Mouse (Mus musculus): ENCODE results near the gene Cd52. TPM values are rescaled to one million over a fixed set of nuclear protein-coding genes. Genes with fewer than 3 reads are reported as not detected.

The Cd52 gene
- polyA plus RNA-seq, 1 experiment from 2014 or later: 5.1 TPM

DNA sequence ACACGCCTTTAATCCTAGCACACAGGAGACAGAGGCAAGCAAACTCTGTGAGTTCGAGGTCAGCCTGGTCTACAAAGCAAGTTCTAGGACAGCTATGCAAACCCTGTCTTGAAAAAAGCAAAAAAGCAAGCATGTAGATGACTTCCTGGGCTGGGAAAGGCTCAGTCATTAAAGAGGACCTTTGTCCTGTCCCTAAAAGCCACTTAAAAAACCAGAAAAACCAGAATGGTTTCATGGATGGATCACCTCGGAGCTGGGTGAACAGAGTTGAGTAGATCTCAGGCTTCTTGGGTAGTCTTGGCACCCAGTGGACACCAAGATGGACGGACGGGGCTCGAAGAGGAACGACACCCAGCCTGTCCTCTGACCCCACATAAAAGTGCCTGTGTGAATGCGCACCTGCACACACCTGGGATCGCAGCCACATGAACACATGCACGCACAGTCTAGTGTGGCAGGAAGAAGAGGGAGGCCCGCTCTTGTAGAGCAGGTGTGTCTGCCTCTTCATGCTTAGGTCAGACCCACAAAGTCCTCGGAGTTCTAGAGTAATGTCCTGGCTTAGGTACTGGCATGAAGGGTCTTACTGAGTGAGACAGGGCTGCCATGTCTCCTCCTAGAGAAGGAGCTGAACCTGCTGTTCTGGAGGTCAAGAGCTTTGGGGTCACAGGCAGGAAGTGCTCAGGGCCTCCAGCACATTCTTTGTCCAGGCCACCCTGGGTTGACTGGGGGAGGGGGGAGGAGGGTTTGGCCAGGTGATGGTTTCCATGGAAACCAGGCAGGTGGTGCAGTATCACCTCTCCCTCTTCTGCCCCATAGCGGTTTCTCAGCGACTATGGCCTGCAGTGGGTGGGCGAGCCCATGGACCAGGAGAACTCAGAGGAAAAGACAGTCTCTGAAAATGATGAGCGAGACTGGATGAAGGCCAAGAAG, 20.6 kb upstream of the Cd52 start:
- H3K4me2 ChIP-seq (replicated peaks; ENCODE audit: low read depth, low read length): no peak overlapping the region

DNA sequence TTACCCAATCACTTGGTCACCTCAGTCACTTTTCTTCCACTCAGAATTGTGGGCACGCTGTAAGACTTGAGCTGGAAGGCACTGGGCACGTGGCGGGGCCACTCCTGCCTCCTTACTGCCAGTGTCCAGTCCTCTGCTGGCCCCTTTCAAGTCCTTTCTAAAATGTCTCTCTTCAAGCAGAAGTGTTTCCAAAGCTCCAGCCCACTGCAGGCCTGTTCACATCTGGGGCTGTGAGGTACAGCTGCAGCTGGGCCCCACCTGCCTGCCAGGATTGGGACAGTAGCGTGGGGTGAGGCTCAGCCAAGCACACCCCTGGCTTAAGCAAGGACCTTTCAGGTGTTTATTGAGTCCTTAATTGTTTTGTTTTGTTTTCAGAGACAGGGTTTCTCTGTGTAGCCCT, 19.2 kb upstream of the Cd52 start:
- ATAC-seq (ENCODE audit: low FRiP score): no peak
- Histone ChIP-seq H3K4me2 (replicated peaks; ENCODE audit: low read depth, low read length) (no peak overlapping the region), H3K4me1 (replicated peaks; ENCODE audit: control insufficient read depth, insufficient read depth, low read length) (no peaks in the 10 kb centered on the region), H3K9me3 (ENCODE audit: control insufficient read depth, low read length) (no peaks in the 10 kb centered on the region), H3K27me3 (ENCODE audit: control insufficient read depth, insufficient read depth, low read length) (no peaks in the 10 kb centered on the region), H3K4me3 (ENCODE audit: low read depth, low read length) (no peak overlapping the region), H3K36me3 (ENCODE audit: control insufficient read depth, insufficient read depth, low read length) (no peaks in the 10 kb centered on the region), H3K27ac (ENCODE audit: low read depth, low read length) (no peak overlapping the region), H3K9ac (ENCODE audit: low read depth, low read length) (no peak overlapping the region)
- DNase-seq (ENCODE audit: low spot score): no peak
- 86% methylated on average over 4 of the region's 4 CpGs for WGBS

More for the DNA sequence above, 20.6 kb upstream of the Cd52 start:
- H3K36me3 ChIP-seq (ENCODE audit: control insufficient read depth, insufficient read depth, low read length): no peaks in the 10 kb centered on the region
- no peak overlapping the region for H3K9ac ChIP-seq (ENCODE audit: low read depth, low read length)
- DNase-seq (ENCODE audit: low spot score): no peak
- 86% methylated on average over 16 of the region's 16 CpGs for WGBS
- no peaks in the 10 kb centered on the region for H3K9me3 ChIP-seq (ENCODE audit: control insufficient read depth, low read length)
- no peaks in the 10 kb centered on the region for H3K27me3 ChIP-seq (ENCODE audit: control insufficient read depth, insufficient read depth, low read length)
- no peaks in the 10 kb centered on the region for H3K4me1 ChIP-seq (replicated peaks; ENCODE audit: control insufficient read depth, insufficient read depth, low read length)
- no peak overlapping the region for H3K27ac ChIP-seq (ENCODE audit: low read depth, low read length)
- ATAC-seq (ENCODE audit: low FRiP score): no peak
- no peak overlapping the region for H3K4me3 ChIP-seq (ENCODE audit: low read depth, low read length)

DNA sequence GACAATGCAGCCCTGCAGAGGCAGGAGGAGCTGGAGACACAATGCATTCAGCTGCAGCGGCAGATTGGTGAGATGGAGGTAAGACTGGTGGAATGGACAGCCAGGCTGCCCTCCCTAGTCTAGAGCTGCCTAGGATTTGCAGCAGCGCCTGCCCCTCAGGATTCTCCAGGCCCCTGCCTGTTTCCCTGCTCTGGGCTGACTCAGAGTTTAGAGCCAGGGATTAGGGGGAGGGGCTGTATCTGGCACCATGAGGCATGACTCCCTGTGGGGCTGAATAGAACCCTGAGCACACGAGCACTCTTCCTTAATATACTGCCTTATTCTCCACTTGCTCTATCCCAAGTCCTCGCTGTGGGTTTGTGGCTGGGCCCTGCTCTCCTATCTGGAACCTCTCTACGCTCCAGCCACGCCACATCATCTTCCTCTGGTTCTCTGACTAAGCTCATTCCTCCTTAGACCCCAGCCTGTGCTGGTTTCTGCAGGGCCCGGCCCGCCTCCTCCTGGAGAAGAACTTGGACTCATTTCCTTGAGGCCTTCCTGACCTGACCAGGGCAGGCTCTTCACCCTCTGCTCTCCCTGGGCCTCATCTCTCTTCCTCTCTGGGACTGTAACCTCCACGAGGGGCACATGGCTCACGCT, 18.6 kb upstream of the Cd52 start:
- Histone ChIP-seq H3K27me3 (ENCODE audit: control insufficient read depth, insufficient read depth, low read length) (no peaks in the 10 kb centered on the region), H3K9me3 (ENCODE audit: control insufficient read depth, low read length) (no peaks in the 10 kb centered on the region), H3K4me3 (ENCODE audit: low read depth, low read length) (no peak overlapping the region), H3K27ac (ENCODE audit: low read depth, low read length) (no peak overlapping the region), H3K9ac (ENCODE audit: low read depth, low read length) (no peak overlapping the region), H3K36me3 (ENCODE audit: control insufficient read depth, insufficient read depth, low read length) (no peaks in the 10 kb centered on the region), H3K4me2 (replicated peaks; ENCODE audit: low read depth, low read length) (no peak overlapping the region), H3K4me1 (replicated peaks; ENCODE audit: control insufficient read depth, insufficient read depth, low read length) (no peaks in the 10 kb centered on the region)
- WGBS: 59% methylated on average over 10 of the region's 10 CpGs
- DNase-seq (ENCODE audit: low spot score) (no peak), ATAC-seq (ENCODE audit: low FRiP score) (no peak)

DNA sequence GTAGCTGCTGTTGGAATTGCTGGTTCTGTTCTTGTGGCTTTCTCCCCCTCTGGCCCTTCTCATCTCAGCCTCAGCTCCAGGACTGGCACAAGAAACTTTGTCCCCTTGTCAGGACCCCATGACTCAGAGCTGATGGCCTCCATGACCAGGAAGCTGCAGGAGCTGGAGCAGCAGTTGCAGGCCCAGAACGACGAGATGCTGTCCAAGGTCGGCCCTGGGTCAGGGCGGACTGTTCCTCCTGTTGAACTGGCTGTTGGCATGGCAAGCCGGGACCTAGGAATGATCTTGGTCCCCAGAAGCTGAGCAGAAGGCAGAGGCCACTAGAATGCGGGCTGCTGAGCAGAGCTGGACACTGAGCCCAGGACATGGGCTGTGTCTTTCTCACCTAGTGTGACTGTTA, 17.5 kb upstream of the Cd52 start:
- 87% methylated on average over 6 of the region's 6 CpGs for WGBS
- Histone ChIP-seq H3K36me3 (ENCODE audit: control insufficient read depth, insufficient read depth, low read length) (no peaks in the 10 kb centered on the region), H3K9ac (ENCODE audit: low read depth, low read length) (no peak overlapping the region), H3K27me3 (ENCODE audit: control insufficient read depth, insufficient read depth, low read length) (no peaks in the 10 kb centered on the region), H3K4me1 (replicated peaks; ENCODE audit: control insufficient read depth, insufficient read depth, low read length) (no peaks in the 10 kb centered on the region), H3K27ac (ENCODE audit: low read depth, low read length) (no peak overlapping the region), H3K4me3 (ENCODE audit: low read depth, low read length) (no peak overlapping the region), H3K4me2 (replicated peaks; ENCODE audit: low read depth, low read length) (no peak overlapping the region), H3K9me3 (ENCODE audit: control insufficient read depth, low read length) (no peaks in the 10 kb centered on the region)
- DNase-seq (ENCODE audit: low spot score) (no peak), ATAC-seq (ENCODE audit: low FRiP score) (no peak)

DNA sequence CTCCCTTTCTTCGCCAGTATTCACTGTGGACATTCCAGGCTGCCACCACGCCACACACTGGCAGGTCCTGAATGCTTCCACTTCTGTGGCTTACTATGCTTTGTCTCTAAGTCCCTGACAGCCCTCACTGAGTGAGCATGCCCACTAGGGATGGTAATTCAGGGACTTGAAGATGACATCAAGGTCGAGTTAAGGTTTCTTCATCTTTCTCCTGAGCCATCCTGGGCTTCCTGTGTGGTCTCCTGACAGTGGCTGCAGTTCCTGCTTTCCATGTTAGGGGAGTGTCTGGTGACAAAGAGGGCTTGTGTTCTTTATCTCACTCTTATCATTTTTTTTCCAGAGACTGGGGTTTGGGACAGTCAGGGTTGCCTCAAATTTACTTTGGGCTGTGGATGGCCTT, 15.8 kb upstream of the Cd52 start:
- Histone ChIP-seq H3K9me3 (ENCODE audit: control insufficient read depth, low read length) (no peaks in the 10 kb centered on the region), H3K4me1 (replicated peaks; ENCODE audit: control insufficient read depth, insufficient read depth, low read length) (no peaks in the 10 kb centered on the region), H3K27me3 (ENCODE audit: control insufficient read depth, insufficient read depth, low read length) (no peaks in the 10 kb centered on the region), H3K9ac (ENCODE audit: low read depth, low read length) (no peak overlapping the region), H3K36me3 (ENCODE audit: control insufficient read depth, insufficient read depth, low read length) (no peaks in the 10 kb centered on the region), H3K27ac (ENCODE audit: low read depth, low read length) (no peak overlapping the region), H3K4me3 (ENCODE audit: low read depth, low read length) (no peak overlapping the region), H3K4me2 (replicated peaks; ENCODE audit: low read depth, low read length) (no peak overlapping the region)
- no peak for DNase-seq (ENCODE audit: low spot score)
- 49% methylated on average over 3 of the region's 3 CpGs for WGBS
- no peak for ATAC-seq (ENCODE audit: low FRiP score)

DNA sequence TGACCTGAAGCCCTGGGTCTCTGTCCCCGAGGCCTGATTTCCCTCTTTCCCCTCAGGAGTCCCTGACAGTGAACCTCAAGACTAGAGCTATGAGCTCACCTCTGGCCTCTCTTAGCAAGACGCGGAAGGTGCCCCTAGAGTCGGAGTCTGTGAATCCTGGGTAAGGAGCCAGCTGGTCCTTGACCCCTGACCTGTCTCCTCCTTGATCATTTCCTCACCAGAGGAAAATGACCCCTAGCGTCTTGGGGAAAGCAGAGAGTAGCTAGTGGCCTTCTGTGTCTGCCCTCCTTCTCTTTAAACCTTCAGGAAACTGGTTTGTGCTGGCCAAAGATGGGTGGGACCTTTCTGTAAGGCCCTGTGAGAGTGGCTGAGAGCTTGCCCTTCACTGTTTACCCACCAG, 13.3 kb upstream of the Cd52 start:
- H3K27ac ChIP-seq (ENCODE audit: low read depth, low read length): no peak overlapping the region
- no peak for ATAC-seq (ENCODE audit: low FRiP score)

DNA sequence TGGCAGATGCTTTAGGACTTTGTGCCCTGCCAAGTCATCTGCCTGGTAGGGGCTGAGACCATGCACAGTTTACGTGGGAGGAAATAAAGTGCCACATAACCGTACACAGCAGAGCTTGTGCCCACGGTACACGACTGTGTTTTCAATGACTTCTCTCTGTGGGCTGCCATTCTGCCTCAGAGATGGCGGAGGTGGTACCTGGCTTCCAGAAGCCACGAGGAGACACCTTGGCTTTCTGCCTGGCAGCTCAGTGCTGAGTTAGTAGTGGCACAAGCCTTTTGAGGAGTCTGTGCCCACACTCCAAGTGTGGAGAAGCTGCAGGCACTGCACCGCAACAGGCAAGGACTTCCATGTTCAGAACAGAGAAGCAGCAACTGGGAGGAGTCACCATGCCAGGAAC, 12.8 kb upstream of the Cd52 start:
- DNase-seq (ENCODE audit: low spot score) (no peak), ATAC-seq (ENCODE audit: low FRiP score) (no peak)
- Histone ChIP-seq H3K4me3 (ENCODE audit: low read depth, low read length) (no peak overlapping the region), H3K9ac (ENCODE audit: low read depth, low read length) (no peak overlapping the region), H3K9me3 (ENCODE audit: control insufficient read depth, low read length) (no peaks in the 10 kb centered on the region), H3K27ac (ENCODE audit: low read depth, low read length) (no peak overlapping the region), H3K4me2 (replicated peaks; ENCODE audit: low read depth, low read length) (no peak overlapping the region), H3K4me1 (replicated peaks; ENCODE audit: control insufficient read depth, insufficient read depth, low read length) (no peaks in the 10 kb centered on the region), H3K27me3 (ENCODE audit: control insufficient read depth, insufficient read depth, low read length) (no peaks in the 10 kb centered on the region), H3K36me3 (ENCODE audit: control insufficient read depth, insufficient read depth, low read length) (no peaks in the 10 kb centered on the region)
- 92% methylated on average over 7 of the region's 7 CpGs for WGBS

More for the DNA sequence above, 13.3 kb upstream of the Cd52 start:
- H3K4me1 ChIP-seq (replicated peaks; ENCODE audit: control insufficient read depth, insufficient read depth, low read length): no peaks in the 10 kb centered on the region
- no peak overlapping the region for H3K4me3 ChIP-seq (ENCODE audit: low read depth, low read length)
- DNase-seq (ENCODE audit: low spot score): no peak
- no peak overlapping the region for H3K9ac ChIP-seq (ENCODE audit: low read depth, low read length)
- H3K36me3 ChIP-seq (ENCODE audit: control insufficient read depth, insufficient read depth, low read length): no peaks in the 10 kb centered on the region
- 60% methylated on average over 5 of the region's 5 CpGs for WGBS
- H3K9me3 ChIP-seq (ENCODE audit: control insufficient read depth, low read length): no peaks in the 10 kb centered on the region
- no peak overlapping the region for H3K4me2 ChIP-seq (replicated peaks; ENCODE audit: low read depth, low read length)
- no peaks in the 10 kb centered on the region for H3K27me3 ChIP-seq (ENCODE audit: control insufficient read depth, insufficient read depth, low read length)

DNA sequence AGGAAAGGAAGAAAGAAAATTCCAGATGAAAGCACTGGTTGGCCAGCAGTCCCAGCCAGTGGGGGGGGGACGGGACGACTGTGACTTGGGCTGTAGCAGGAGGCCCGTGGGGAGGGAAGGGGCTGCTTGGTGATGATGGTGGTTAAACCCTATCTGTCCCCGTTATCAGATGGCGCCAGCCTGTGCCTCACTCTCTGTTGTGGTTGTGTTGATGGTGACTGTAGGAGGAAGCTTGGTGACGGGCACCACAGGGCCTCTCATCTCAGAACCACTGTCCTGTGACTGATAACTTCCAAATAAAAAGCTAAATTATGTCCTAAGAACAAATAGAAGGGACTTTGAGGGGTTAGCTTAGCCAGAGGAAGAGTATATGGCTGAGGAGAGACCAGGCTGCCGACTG, 11.2 kb upstream of the Cd52 start:
- H3K36me3 ChIP-seq (ENCODE audit: control insufficient read depth, insufficient read depth, low read length): no peaks in the 10 kb centered on the region
- no peak overlapping the region for H3K4me3 ChIP-seq (ENCODE audit: low read depth, low read length)
- H3K27me3 ChIP-seq (ENCODE audit: control insufficient read depth, insufficient read depth, low read length): no peaks in the 10 kb centered on the region
- no peak for ATAC-seq (ENCODE audit: low FRiP score)
- no peak overlapping the region for H3K27ac ChIP-seq (ENCODE audit: low read depth, low read length)
- no peaks in the 10 kb centered on the region for H3K4me1 ChIP-seq (replicated peaks; ENCODE audit: control insufficient read depth, insufficient read depth, low read length)
- DNase-seq (ENCODE audit: low spot score): no peak
- H3K9ac ChIP-seq (ENCODE audit: low read depth, low read length): no peak overlapping the region
- no peak overlapping the region for H3K4me2 ChIP-seq (replicated peaks; ENCODE audit: low read depth, low read length)
- no peaks in the 10 kb centered on the region for H3K9me3 ChIP-seq (ENCODE audit: control insufficient read depth, low read length)
- WGBS: 82% methylated on average over 7 of the region's 7 CpGs

DNA sequence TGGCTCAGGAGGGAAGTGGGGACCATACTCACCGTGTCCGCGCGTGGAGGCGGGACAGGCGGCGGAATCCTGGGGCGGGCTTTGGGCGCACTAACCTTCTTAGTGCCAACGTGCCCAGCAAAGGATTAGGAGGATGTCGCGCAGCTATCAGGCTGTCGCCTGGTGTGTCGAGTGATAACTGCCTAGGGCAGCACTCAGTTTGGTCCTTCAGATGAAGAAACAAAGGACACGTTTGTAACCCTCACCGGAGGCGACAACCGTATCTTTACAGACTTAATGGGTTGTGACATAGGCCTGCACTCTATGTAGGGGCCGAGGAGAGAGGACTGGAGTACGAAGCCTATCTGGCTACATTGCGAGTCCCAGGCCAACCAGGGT, 7.8 kb upstream of the Cd52 start:
- H3K9ac ChIP-seq (ENCODE audit: low read depth, low read length): peak overlapping the region; percentile 56
- DNase-seq (ENCODE audit: low spot score) (no peak), ATAC-seq (ENCODE audit: low FRiP score) (peak; percentile 65)
- no peaks in the 10 kb centered on the region for H3K36me3 ChIP-seq (ENCODE audit: control insufficient read depth, insufficient read depth, low read length)
- H3K4me3 ChIP-seq (ENCODE audit: low read depth, low read length): peak overlapping the region; percentile 81
- WGBS: 4% methylated on average over 21 of the region's 21 CpGs
- H3K27me3 ChIP-seq (ENCODE audit: control insufficient read depth, insufficient read depth, low read length): no peaks in the 10 kb centered on the region
- H3K9me3 ChIP-seq (ENCODE audit: control insufficient read depth, low read length): no peaks in the 10 kb centered on the region
- no peak overlapping the region for H3K27ac ChIP-seq (ENCODE audit: low read depth, low read length)
- H3K4me1 ChIP-seq (replicated peaks; ENCODE audit: control insufficient read depth, insufficient read depth, low read length): no peaks in the 10 kb centered on the region
- H3K4me2 ChIP-seq (replicated peaks; ENCODE audit: low read depth, low read length): peak overlapping the region; percentile 64

Measured in hindbrain, embryonic 11.5 days (tissue).